Mouse (Mus musculus): ENCODE data around the gene Lama5. TPM values are rescaled to one million over a fixed set of nuclear protein-coding genes. Genes with fewer than 3 reads are reported as not detected.
"Not testable (repeated sequence)": the region's sequence is repeated elsewhere in the genome, so short reads cannot be mapped to it uniquely, and the experiment has no call there.

The Lama5 gene
- total RNA-seq, 2 experiments from 2014 or later: 6.0 to 6.7 TPM

DNA sequence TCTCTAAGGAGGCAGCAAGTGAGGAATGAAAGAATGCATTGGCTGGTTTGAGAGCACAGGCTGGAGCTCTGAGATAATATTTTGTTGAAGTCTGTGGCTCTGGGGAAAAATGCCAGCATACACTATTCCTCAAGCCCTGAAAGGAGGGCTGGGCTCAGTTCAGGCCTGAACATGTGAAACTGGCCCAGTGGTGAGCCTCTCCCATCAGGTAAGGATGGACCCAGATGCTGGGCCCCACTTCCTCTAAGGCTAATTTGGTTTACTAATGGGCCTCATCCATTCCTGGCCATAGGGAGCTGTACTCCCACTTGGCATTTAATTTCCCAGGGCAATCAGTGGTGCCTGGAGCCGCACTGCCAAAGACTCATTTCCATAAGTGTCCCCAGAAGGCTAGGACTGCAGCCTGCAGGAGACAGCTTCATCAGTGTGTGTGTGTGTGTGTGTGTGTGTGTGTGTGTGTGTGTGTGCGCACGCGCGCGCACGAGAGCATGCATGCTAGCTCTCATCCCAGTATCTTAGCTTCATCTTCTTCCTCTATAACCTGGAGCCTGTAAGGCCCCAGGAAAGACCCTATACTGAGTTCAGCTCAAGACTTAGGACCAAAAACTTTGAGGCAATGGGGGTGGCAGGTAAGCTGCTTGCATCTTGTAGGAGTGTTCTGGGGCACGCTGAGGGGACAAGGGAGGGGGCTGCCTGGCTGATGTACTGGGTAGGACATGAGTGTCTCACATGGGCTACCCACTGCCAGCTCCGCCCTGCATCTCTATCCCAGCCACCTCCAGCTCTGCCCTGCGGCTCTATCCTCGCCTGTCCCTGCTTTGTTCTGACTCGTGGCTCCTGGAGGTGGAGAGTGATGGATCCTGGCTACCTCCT, 20.3 kb downstream of the Lama5 start:
- no peak for DNase-seq (ENCODE audit: low spot score in 2 of 2)
- intact Hi-C loops (cut with DNase I): loop anchor here (10.0 kb wide), 1 partner anchor 139 kb away; no protein-coding TSS in a partner anchor

DNA sequence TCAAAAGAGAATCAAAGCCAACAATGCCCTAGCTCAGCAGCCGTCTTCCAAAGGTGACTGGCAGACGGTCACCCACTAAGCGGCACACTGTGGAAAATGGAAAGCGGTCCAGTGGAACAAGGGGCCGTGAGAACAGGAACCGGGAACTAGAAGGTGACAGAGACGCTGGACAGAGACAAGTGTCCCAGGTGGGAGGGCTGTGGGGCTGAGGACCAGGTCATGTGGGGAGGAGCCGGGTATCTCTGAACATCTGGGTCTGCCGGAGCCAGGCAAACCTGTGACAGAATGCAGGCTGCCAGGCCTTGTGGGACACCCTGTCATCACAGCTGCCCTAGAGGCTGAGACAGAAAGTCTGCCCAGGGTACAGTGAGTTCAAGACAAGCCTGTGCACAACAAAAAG, 21.2 kb downstream of the Lama5 start:
- DNase-seq (ENCODE audit: low spot score in 2 of 2): no peak
- intact Hi-C loops (cut with DNase I): loop anchor here (10.0 kb wide), 1 partner anchor 140 kb away; no protein-coding TSS in a partner anchor

DNA sequence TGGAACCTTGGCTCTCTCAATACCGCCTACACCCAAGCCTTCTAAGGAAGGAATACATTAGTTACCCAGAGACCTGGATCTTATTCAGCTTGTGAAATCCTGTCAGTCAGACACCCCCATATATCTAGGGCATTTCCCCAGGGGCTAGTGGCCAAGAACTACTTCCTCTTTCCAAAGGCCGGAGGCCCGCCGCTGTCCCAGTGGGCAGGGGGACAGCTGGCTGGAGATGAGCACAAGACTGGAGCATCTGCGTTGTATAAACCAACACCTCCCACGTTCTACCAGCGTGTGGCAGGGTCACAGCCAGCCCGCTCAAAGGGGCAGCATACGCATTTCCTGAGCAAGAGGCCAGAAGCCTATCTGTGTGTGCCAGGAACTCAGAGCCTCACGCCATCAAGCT, 22.9 kb downstream of the Lama5 start:
- DNase-seq (ENCODE audit: low spot score in 2 of 2): peak in 1 of 2 experiments; percentile 28
- intact Hi-C loops (cut with DNase I): loop anchor here (10.0 kb wide), 1 partner anchor 142 kb away; no protein-coding TSS in a partner anchor

DNA sequence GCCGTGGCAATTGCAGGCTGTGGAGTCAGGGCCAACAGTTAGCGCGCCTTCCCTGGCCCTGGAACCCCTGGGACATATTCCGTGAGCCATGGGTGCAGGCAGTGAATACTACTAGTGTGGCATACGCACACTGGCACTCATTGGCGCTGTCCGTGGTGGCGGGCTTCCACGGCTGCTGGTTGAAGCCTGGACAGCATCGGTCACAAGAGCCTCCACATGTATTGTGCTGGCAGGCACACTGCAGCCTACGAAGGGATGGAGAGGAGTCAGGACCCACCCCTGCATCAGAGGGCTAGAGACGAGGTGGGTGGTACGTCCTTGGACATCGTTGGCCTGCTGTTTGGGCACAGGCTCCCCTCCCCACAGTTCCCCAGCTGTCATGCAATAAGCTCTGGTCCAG, 23.4 kb downstream of the Lama5 start:
- intact Hi-C loops (cut with DNase I): loop anchor here (10.0 kb wide), 1 partner anchor 143 kb away; no protein-coding TSS in a partner anchor
- no peak for DNase-seq (ENCODE audit: low spot score in 2 of 2)

DNA sequence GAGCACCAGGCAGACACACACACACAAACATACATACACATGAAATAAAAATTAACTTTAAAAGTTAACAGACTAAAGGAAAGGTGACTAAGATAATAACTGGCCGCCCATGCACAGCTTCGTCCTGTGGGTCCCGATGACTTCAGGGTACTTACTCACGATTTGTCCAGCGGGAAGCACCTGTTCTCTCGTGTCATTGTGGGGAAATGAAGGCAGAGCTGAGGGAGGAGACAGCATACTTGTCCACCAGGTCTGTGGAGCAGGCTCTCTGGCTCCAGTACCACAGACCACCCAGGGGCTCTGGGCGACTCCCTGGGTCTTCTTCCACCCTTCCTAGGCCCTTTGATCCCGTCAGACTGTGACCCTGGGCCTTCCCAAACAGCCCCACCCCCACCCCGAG, 24.4 kb downstream of the Lama5 start:
- DNase-seq (ENCODE audit: low spot score in 2 of 2): no peak
- intact Hi-C loops (cut with DNase I): loop anchor here (10.0 kb wide), 1 partner anchor 143 kb away; no protein-coding TSS in a partner anchor

DNA sequence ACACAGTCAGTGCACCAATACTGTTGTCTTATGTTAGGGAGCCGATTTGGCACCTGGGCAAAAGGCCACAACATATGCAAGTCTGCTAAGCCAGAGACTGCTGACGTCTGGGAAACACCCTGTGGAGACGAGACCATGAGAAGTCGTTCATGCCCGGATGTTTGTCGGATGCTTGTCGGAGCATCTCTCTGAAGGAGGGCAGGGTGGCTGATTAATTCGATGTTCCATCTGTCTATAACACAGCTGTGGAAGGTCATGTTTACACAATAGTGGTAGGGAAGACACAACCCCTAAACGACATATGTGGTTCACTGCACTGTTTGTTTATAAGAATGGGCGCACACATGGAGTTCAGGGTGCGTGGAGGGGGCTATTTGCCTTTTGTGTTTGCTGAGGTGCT, 25.0 kb downstream of the Lama5 start:
- DNase-seq (ENCODE audit: low spot score in 2 of 2): no peak
- intact Hi-C loops (cut with DNase I): loop anchor here (10.0 kb wide), 1 partner anchor 144 kb away; no protein-coding TSS in a partner anchor

DNA sequence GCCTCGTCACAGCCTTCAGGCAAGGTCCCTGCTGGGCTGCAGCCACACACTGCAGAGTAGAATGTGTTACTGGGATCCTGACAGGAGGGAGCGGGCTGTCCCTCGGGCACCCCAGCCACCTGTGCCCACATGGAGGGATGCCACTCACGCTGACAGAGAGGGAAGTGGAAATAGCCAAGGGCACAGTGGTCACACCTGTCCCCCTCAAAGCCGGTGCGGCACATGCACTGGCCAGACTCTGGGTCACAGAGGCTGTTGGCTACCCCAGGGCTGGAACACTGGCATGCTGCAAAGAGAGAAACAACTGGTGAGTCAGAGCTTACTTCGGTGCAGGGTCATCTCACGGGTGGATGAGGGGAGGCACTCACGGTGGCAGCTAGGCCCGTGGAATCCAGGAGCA, 26.9 kb downstream of the Lama5 start:
- DNase-seq (ENCODE audit: low spot score in 2 of 2): no peak
- intact Hi-C loops (cut with DNase I): no loop called here

DNA sequence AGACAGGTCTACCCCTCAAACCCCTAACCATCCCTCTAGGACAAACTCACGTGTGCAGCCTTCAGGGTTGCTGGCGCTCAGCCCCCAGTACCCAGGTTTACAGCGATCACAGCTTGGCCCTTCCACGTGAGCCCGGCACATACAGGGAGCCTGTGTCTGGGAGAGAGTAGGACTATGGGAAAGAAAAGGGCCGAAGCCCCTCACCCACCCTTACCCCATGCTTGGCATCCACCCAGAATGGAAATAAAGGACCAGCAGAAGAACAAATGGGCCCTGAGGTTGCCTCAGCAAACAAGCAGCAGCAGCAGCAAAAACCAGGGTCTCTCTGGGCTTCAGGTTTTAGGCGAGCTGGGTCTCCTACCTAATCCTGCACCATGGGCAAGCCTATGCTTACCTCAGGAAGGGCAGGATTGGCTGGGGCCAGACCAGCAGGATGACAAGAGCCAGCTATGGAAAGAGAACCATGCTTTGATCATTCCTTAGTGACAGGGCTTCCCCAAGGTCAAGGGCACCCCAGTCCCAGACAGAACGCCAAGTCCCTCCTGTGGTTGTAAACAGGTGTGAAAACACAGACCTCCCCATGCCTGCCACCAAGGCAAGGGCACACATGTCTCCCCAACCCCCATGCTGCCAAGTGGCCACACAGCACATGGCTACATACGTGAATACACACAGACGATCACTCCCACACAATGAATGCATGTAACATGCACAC, 28.2 kb downstream of the Lama5 start:
- no peak for DNase-seq (ENCODE audit: low spot score in 2 of 2)
- intact Hi-C loops (cut with DNase I): no loop called here

DNA sequence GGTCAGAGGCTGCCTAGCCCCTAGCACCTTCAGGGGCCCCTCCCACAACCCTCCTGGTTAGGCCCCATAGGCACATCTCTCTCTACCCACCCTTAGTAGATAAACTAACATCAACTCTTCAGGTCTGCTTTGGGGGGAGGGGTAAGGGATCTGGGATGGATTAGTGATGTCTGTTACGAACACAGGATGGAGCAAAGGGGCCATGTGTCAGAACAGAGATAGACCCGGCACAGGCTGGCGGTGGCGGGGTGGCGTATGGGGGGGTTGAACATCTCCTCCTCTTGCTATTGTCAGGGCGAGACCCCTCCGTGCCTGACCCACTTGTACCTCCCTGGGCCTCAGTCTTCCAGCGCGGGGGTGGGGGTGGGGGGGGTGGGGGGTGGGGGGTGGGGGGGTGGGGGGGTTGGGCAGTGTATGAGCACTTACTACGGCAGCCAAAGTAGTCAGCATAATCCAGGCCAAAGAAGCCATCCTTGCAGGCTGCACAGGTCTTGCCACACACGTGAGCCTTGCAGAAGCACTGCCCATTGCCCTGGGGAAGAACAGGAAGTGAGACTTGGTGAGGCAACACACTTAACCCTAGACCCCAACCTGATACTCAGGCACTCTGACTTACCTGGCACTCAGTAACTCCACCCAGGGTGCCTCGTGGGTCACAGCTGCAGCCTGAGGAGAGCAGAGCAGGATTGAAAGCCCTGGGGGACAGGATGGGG, 28.9 kb downstream of the Lama5 start:
- intact Hi-C loops (cut with DNase I): no loop called here
- no peak for DNase-seq (ENCODE audit: low spot score in 2 of 2)

DNA sequence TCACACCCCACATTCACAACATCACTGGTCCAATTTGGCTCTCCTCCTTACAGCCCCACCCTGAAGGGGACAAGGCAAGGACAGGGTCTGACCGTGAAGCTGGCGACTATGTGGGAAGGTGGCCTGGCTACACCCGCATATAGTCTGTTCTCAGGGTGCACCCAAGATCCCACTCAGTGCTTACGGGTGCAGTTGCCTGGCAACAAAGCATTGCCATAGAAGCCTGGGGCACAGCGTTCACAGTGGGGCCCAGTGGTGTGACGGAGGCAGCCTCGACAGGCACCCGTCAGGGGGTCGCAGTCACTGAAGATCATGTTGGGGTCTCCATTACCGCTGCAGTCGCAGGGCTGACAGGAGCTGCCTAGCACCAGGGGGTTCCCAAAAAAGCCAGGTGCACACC, 38.3 kb downstream of the Lama5 start:
- peak in 1 of 2 experiments; percentile 24 for DNase-seq (ENCODE audit: low spot score in 2 of 2)
- intact Hi-C loops (cut with DNase I): no loop called here

DNA sequence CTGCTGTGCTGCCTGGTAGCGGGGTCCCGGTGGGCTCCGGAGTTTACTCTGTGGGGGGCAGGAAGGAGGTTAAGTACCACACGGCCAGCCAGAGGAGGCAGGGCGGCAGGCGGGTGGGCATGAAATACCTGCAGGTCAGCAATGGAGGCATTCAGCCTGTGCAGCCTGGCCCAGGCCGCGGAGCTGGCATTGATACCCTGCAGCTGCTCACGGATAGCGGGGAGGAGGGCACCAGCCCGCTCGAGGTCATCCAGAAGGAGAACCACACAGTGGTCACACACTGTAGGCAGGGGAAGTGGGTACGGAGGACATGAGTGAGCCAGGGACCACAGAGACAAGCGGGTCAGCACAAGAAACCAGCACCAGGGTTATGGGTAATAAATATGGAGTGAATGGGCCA, 40.0 kb downstream of the Lama5 start:
- DNase-seq (ENCODE audit: low spot score in 2 of 2): no peak
- intact Hi-C loops (cut with DNase I): loop anchor here (2.0 kb wide), 1 partner anchor 65 kb away; no protein-coding TSS in a partner anchor

DNA sequence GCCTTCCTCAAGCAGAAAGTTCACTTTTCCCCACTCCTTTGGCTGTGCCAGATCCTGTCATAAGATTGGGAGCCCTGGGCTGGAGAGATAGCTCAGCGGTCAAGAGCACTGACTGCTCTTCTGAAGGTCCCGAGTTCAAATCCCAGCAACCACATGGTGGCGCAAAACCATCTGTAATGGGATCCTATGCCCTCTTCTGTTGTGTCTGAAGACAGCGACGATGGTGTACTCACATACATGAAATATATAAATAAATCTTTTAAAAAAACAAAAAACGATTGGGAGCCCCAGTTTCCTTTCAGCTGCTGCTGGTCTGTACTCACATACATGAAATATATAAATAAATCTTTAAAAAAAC, 40.9 kb downstream of the Lama5 start:
- DNase-seq (ENCODE audit: low spot score in 2 of 2): no peak
- intact Hi-C loops (cut with DNase I): loop anchor here (2.0 kb wide), 1 partner anchor 66 kb away; no protein-coding TSS in a partner anchor

DNA sequence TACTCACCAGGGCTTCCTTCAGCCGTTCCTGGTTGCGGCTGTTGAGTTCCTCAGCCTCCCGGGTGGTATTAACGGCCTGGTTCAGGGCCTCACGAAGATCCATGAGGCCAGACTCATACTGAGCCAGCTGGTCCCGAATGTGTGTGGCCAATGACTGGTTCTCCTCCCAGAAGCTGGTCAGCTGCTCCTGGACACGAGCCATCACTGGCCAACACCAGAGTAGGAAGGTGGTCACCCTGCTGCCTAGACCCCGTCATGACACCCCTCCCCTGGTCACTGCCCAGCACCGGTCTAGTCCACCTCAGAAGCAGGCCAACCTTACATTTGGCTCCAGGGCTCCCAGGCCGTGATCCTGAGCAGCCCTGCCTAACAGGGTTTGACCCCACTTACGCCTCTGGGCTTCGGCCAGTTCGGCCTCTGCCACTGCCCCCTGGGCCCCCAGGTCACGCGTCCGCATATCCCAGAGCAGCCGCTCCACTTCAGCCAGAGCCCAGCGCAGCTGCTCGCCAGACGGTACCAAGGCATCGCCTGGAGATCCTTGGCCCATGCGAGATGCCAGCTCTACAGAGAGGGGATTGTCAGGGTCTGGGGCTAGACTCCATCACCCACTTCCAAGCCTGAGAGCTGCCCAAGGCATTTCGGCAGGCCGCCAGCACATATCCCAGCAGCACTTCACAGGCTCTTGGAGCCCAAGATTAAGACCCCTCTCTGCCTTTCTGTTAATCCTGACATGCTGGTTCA, 41.5 kb downstream of the Lama5 start:
- no peak for DNase-seq (ENCODE audit: low spot score in 2 of 2)
- intact Hi-C loops (cut with DNase I): loop anchor here (2.0 kb wide), 1 partner anchor 67 kb away; no protein-coding TSS in a partner anchor

DNA sequence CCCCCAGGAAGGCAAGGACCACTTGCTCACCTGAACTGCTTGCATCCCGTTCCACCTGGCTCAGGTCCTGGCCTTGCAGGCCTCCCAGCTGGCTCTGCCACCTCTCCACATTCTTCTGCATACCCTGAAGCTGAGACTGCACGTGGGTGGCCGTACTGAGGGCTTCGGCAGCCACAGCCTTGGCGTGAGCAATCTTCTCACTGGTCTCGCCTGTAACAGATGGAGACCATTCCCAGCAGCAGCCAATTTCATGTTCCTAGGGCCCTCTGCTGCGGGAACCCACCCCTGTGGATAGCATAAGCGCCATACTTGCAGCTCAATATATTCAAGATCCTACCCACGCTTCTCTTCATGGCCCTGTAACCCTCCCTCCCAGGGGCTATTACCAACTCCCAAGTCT, 44.1 kb downstream of the Lama5 start:
- DNase-seq (ENCODE audit: low spot score in 2 of 2): peak in 1 of 2 experiments; percentile 55
- intact Hi-C loops (cut with DNase I): no loop called here

DNA sequence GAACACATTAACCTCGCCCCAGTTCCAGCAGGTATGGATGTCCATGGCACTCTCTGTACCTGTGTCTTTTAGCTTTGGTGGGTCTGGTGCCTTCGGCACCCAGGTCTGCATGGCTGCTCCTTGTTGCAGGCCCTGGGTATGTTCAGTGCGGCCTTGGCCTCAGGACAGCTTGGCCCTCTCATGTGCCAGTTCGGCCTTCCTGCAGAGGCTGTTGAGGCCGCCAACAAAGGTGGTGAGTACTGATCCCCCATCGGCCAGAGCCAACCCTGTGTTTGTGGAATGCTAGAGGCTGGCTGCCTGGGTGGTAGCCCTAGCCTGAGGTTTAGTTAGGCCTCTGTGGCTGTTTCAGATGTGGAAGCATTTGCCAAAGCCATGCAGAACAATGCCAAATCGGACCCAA, 49.9 kb downstream of the Lama5 start:
- intact Hi-C loops (cut with DNase I): no loop called here

DNA sequence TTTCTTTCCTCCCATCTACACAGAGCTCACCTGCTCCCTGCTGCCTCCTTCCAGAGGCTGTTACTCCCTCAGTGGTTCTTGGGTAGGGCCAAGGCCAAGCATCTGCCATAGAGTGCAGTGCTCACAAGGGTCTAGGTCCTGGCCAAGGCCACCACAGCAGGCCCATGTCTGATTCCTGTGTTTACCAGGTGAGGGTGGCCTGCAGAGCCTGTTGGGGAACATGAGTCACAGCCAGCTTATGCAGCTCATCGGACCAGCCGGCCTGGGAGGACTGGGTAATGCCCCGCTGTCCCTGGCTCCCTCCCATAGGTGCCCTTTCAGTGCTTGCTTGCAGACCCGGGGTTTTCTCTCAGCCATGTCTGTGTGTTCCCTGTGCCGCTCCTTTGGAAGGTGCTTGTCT, 51.5 kb downstream of the Lama5 start:
- DNase-seq (ENCODE audit: low spot score in 2 of 2): no peak
- intact Hi-C loops (cut with DNase I): loop anchor here (5.0 kb wide), 2 partner anchors 77 to 538 kb away; partner anchors contain the start of gene Gid8

More for the DNA sequence above, 49.9 kb downstream of the Lama5 start:
- DNase-seq (ENCODE audit: low spot score in 2 of 2): no peak

DNA sequence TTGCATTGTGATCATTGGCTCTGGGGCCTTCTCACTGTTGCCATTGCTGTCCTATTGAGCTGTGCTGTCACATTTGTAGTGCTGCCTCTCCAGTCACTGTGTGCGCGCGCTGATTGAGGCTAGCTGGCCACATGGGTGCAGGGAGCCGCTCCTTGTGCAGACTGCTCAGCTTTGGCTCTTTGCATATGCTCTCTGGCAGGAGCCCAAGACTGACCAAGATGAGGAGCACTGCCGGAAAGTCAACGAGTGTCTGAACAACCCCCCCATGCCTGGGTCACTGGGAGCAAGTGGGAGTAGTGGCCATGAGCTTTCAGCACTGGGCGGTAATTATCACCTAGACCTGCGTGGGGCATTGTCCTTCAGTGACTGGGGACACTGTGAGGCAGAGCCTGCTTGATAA, 51.9 kb downstream of the Lama5 start:
- not testable (repeated sequence) for DNase-seq (ENCODE audit: low spot score in 2 of 2)
- intact Hi-C loops (cut with DNase I): loop anchor here (5.0 kb wide), 2 partner anchors 76 to 539 kb away; partner anchors contain the start of gene Gid8

DNA sequence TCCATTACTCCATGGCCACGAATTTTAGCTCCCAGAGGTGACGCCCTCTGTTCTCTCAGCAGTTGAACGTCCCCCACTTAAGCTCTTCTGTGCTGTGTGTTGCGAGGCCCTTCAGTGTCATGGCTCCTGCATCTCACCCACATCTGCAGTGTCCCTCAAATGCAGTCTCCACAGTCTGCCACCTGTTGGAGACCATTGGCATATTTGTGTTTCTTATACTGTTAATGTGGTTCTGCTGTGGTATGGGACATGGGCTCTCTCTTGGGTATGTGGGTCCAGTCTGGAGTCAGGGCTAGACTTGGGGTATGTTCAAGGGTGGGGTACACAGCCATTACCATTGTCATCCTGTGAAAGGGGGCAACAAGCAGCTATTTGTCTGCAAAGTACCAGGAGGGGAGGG, 52.5 kb downstream of the Lama5 start:
- intact Hi-C loops (cut with DNase I): loop anchor here (5.0 kb wide), 2 partner anchors 76 to 539 kb away; partner anchors contain the start of gene Gid8

DNA sequence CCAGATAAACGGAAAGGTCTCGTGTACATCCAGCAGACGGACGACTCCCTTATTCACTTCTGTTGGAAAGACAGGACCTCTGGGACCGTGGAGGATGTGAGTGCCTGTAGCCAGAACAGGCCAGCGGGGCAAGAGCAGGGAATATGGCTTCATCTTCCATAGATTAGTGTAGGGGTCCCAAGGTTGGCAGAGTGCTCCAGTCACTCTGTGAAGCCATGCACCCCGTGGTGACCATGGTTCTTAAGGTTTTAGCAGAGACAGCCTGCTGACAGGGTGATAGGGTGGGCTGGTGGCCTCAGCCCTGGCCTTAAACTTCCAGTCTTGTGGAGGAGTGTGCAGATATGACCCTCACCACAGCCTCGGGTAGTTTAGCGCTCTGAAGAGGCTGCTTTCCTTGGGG, 53.5 kb downstream of the Lama5 start:
- DNase-seq (ENCODE audit: low spot score in 2 of 2): no peak
- intact Hi-C loops (cut with DNase I): loop anchor here (5.0 kb wide), 2 partner anchors 75 to 540 kb away; partner anchors contain the start of gene Gid8

More for the DNA sequence above, 52.5 kb downstream of the Lama5 start:
- DNase-seq (ENCODE audit: low spot score in 2 of 2): no peak
